Comparison of ENCODE assay signal across 24 mouse cellular contexts in genomic region chr10:20501221-20501620, GRCm38 (mm10).
"Had no signal": no experiment of that assay in that cellular context is flagged by ENCODE, and none has a peak within 500 bp of the region (broad histone marks: within the 10 kb centered on the region; RNA-seq: fewer than 3 reads in every experiment).

No protein-coding gene starts in this region.

- H3K27me3 ChIP-seq: heart, embryonic 12.5 days; hindbrain, embryonic 13.5 days; hindbrain, embryonic 15.5 days; kidney, embryonic 15.5 days; limb, embryonic 13.5 days; limb, embryonic 15.5 days; liver, embryonic 12.5 days had no signal

- H3K27ac ChIP-seq: heart, embryonic 10.5 days; hindbrain, embryonic 13.5 days; hindbrain, embryonic 15.5 days; hindbrain, postnatal 0 days; kidney, embryonic 15.5 days; kidney, postnatal 0 days; limb, embryonic 13.5 days; limb, embryonic 15.5 days; liver, embryonic 12.5 days; liver, embryonic 14.5 days had no signal

- H3K4me3 ChIP-seq: heart, embryonic 10.5 days; heart, embryonic 12.5 days; hindbrain, embryonic 13.5 days; hindbrain, embryonic 15.5 days; kidney, embryonic 15.5 days; limb, embryonic 13.5 days; limb, embryonic 15.5 days; liver, embryonic 12.5 days had no signal

- H3K9me3 ChIP-seq: heart, embryonic 10.5 days; heart, embryonic 12.5 days; hindbrain, embryonic 13.5 days; hindbrain, embryonic 15.5 days; kidney, embryonic 15.5 days; limb, embryonic 13.5 days; limb, embryonic 15.5 days; liver, embryonic 12.5 days had no signal

- H3K36me3 ChIP-seq: heart, embryonic 10.5 days; heart, embryonic 12.5 days; hindbrain, embryonic 13.5 days; hindbrain, embryonic 15.5 days; kidney, embryonic 15.5 days; limb, embryonic 13.5 days; limb, embryonic 15.5 days; liver, embryonic 12.5 days had no signal

- H3K9ac ChIP-seq: forebrain, postnatal 0 days; heart, embryonic 12.5 days; hindbrain, embryonic 13.5 days; hindbrain, embryonic 15.5 days; kidney, embryonic 15.5 days; limb, embryonic 13.5 days; limb, embryonic 15.5 days; liver, embryonic 12.5 days; liver, embryonic 14.5 days had no signal

- H3K4me2 ChIP-seq: heart, embryonic 12.5 days; hindbrain, embryonic 13.5 days; hindbrain, embryonic 15.5 days; kidney, embryonic 15.5 days; limb, embryonic 13.5 days; limb, embryonic 15.5 days; liver, embryonic 12.5 days had no signal

- ATAC-seq: forebrain, postnatal 0 days; hindbrain, postnatal 0 days; intestine, embryonic 16.5 days; liver, embryonic 12.5 days had no signal

- H3K4me1 ChIP-seq: hindbrain, embryonic 13.5 days; hindbrain, embryonic 15.5 days; liver, embryonic 12.5 days had no signal

- DNase-seq: forebrain, postnatal 0 days; gastrocnemius, postnatal 36 days; heart, adult 18-20 months; heart, postnatal 10 days; kidney, adult 11 months; kidney, adult 2 months; kidney, adult 9 months; kidney, postnatal 14 days; kidney, postnatal 36 days; layer of hippocampus, adult 9-11 months; layer of hippocampus, postnatal 36 days; left cerebral cortex, postnatal 4 days had no signal
